Mouse (Mus musculus): ENCODE data around the gene Slc22a1. TPM values are rescaled to one million over a fixed set of nuclear protein-coding genes. Genes with fewer than 3 reads are reported as not detected.
"Not testable (repeated sequence)": the region's sequence is repeated elsewhere in the genome, so short reads cannot be mapped to it uniquely, and the experiment has no call there.

Gene Slc22a1
- total RNA-seq, 2 experiments from 2014 or later = 1.2 TPM; not detected in 1

GRCm38 (mm10) chr17:12688427-12689110 is 12.9 kb upstream of the Slc22a1 start:
- DNase-seq (ENCODE audit: low spot score in 2 of 2) = no peak

GRCm38 (mm10) chr17:12684928-12685624 is 9.4 kb upstream of the Slc22a1 start:
- peak in 1 of 2 experiments; percentile 8 for DNase-seq (ENCODE audit: low spot score in 2 of 2)

DNA sequence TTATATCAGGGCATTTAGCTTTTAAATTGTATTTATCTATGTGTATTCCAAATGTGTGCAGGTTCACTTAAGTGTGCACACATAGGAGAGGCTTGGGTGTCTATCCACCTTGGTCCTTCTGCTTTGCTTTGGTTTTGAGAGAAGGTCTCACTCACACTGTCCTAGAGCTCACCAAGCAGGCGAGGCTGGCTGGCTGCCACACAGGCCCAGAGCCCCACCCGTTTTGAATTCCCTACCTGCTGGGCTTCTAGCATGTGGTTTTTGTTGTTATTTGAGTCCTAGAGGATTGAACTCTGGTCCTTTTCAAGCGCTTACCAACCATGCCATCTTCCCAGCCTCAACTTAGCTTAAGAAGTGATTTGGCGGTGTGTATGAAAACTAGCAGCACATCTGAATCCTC is 8.8 kb upstream of the Slc22a1 start:
- no peak for DNase-seq (ENCODE audit: low spot score in 2 of 2)

DNA sequence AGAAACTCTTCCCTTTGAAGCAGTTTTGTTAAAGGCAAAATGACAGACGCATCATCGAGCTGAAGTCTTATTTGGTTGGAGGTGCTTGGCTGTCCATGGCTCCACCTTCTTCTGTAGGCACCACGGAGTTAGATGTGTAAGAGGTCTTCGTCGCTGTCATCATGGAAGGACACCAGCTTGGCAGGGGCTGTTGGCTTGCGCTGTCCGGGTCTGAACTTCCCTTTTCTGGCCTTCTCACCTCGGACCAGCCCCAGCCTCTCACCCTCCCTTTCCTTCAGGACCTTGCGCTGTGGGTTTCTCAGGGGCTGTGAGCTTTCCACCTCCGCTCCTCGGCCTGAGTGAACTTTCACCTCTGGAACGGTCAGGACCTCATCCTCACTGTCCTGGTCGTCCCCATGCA is 8.0 kb upstream of the Slc22a1 start:
- no peak for DNase-seq (ENCODE audit: low spot score in 2 of 2)

DNA sequence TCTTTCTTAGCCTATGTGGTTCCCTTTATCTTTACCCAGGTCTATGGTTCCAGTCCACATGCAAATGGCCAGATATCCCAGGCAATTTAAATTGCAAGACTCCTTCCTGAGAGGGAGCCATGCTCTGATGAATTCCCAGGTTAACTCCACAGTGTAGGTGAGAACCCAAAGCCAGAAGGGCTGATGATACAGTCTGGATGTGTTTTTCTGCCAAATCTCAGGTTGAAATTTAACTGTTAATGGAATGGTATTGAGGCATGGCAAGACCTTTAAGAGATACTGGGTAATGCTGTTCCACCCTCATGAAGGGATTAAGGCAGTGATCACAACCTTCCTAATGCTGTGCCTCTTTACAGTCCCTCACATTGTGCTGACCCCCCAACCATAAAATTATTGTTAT is 2.6 kb upstream of the Slc22a1 start:
- no peak for DNase-seq (ENCODE audit: low spot score in 2 of 2)

- no peak for DNase-seq (ENCODE audit: low spot score in 2 of 2)
These were observed 1.5 kb upstream of the Slc22a1 start for GRCm38 (mm10) chr17:12677139-12677538.

DNA sequence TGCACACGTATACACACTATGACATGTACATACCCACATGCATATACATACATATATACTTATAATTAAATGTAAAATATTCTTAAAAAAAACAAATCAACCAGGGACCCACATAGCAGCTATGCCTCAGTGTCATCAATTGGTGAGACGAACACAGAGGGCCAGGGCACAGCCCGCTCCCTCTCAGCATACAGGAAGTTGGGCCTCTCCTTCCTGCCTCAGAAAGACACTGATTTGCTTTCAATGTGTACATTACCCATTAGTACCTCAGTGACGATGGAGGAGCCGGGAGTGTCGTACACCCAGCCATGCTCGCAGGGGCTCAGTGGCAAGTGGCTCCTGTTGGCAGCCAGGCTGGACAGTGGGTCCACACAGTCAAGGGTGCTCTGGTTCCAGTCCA is 649 bp downstream of the Slc22a1 start:
- DNase-seq (ENCODE audit: low spot score in 2 of 2) = not testable (repeated sequence)

DNA sequence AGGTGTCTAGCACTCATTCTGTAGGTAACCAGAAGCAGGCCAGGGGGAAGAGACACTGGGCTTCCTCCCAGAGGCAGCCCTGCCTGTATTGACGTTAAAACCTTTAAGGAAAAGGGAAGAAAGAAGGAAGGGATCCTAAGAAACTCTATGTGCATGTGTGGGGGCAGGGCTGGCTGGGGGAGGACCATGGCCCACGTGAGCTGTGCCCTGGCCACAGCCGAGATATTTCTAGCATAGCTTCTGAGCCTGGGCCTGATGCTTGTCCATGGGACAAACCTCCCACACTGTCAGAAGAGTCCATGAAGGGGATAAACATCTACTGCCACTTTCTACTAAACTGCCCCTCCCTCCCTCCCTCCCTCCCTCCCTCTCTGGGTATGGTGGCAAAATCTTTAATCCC is 1.8 kb downstream of the Slc22a1 start:
- no peak for DNase-seq (ENCODE audit: low spot score in 2 of 2)

DNA sequence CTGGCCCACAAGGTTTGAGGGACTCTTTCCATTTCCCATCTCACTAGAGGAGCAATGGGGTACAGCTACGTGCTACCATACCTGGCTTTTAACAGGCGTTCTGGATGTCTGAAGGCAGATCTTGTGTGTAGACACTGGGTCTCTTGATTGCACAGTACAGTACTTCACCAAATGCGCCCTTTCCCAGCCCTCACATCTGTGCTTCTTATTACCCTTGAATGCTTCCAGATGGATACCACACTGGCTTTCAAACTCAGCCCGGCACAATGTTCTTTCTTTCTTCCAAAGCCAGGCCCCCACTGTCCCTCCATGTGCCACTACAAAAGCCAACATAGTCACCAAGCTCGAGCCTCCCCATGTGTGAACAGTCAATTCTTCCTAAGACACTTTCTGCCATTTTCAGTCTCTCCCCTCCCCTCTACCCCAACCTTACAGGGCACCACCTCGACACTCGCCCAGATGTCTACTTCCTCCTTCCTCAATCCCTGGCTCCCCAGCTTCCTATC is 3.3 kb downstream of the Slc22a1 start:
- no peak for DNase-seq (ENCODE audit: low spot score in 2 of 2)

GRCm38 (mm10) chr17:12671029-12671605 is 4.5 kb downstream of the Slc22a1 start:
- no peak for DNase-seq (ENCODE audit: low spot score in 2 of 2)

GRCm38 (mm10) chr17:12669363-12669679 is 6.3 kb downstream of the Slc22a1 start:
- DNase-seq (ENCODE audit: low spot score in 2 of 2) = no peak

DNA sequence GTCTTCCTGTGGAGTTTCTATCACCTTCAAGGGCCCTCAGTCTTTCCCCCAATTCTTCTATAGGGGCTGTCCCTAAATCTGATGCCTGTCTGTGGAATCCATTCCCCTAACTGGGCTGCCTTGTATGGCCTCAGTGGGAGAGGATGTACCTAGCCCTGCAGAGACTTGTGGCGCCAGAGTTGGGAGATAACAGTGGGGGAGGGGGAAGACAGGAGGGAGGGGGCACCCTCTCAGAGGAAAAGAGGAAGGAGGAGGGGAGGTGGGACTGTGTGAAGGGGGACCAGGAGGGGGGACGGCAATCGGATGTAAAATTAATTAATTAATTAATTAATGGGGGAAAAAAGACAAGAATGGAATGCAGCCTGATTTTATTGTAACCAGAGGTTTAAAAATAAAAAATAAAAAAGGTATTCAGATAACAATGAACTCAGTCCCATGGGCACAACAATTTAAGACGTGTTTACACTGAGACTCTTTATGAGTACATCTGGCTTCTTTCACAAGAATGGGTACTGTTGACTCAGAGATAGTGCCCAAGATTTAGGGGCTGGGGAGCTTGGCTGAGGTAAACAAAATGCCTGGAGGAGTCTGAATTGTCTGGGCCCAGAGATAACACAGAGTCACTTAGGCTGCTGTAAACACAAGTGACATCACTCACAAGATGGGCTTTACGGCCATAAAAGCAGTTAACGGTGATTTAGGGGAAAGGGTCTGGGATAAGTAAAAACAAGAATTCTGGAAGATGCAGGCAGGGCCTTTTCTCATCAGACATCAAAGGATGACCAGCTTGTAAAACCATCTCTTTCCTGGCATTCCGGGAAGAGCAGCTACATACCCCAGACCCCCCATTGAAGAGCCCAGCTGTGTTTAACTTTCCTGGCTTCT is 6.9 kb downstream of the Slc22a1 start:
- no peak for DNase-seq (ENCODE audit: low spot score in 2 of 2)

GRCm38 (mm10) chr17:12664156-12664555 is 11.5 kb downstream of the Slc22a1 start:
- DNase-seq (ENCODE audit: low spot score in 2 of 2) = no peak

DNA sequence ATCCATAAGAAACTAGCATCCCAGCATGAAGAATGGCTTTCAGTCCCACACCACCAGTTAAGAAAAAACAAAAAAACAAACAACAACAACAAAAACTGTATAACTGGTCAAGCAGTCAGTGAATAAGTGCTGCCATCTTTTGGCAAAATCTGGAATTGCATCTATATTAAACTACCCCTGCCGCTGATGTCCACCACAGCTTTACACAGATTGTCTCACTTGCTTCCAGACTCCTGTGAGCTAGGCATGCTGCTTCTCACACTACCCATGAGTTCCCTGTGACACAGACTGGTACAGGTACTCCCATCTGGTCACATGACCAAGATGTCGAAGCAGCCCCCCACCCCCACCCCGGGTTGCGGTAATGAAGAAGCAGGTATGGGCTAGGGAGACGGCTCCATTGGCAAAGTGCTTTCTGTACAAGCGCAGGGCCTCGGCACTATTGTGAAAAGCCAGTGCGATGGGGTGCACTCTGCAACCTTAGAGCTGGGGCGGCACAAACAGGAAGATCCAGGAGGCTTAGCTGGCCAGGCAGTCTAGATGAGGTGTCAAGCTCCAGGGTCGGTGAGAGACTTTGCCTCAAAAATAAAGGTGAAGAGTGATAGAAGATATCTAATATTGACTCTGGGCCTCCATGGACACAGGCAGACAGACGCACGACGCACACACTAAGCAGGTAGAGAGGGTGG is 14.9 kb downstream of the Slc22a1 start:
- DNase-seq (ENCODE audit: low spot score in 2 of 2) = peak in 1 of 2 experiments; percentile 16

- no peak for DNase-seq (ENCODE audit: low spot score in 2 of 2)
These were observed 16.4 kb downstream of the Slc22a1 start for GRCm38 (mm10) chr17:12659233-12659632.

- no peak for DNase-seq (ENCODE audit: low spot score in 2 of 2)
These were observed 16.8 kb downstream of the Slc22a1 start for GRCm38 (mm10) chr17:12658784-12659183.

DNA sequence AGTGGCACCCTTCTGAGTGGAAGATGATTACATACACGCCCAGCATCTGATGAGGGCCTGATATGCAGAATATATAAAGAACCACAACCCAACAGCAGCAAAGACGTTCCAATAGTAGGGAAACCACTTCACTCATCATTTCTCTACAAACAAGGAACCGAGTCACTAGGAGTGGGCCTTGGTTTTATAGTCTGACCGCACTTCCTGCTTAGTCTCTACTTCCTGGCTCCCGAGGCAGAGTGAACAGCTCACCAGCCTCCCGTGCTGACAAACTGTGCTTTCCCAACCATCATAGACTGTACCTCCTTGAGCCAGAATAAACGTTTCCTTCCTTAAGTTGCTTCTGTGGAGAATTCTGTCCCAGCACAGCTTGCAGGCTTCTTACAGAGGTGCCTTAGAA is 19.8 kb downstream of the Slc22a1 start:
- no peak for DNase-seq (ENCODE audit: low spot score in 2 of 2)

GRCm38 (mm10) chr17:12654061-12654460 is 21.6 kb downstream of the Slc22a1 start:
- DNase-seq (ENCODE audit: low spot score in 2 of 2) = peak in 1 of 2 experiments; percentile 49

GRCm38 (mm10) chr17:12652604-12653003 is 23.0 kb downstream of the Slc22a1 start:
- DNase-seq (ENCODE audit: low spot score in 2 of 2) = no peak

- no peak for DNase-seq (ENCODE audit: low spot score in 2 of 2)
These were observed 30.2 kb downstream of the Slc22a1 start for GRCm38 (mm10) chr17:12645461-12645860.

GRCm38 (mm10) chr17:12641087-12641486 is 34.5 kb downstream of the Slc22a1 start:
- no peak for DNase-seq (ENCODE audit: low spot score in 2 of 2)

Data from left cerebral cortex, adult 18-20 months (tissue).